Mouse (Mus musculus): Measurements from ENCODE around the gene 4921504E06Rik. TPM values are rescaled to one million over a fixed set of nuclear protein-coding genes. Genes with fewer than 3 reads are reported as not detected.

Gene 4921504E06Rik
- total and polyA plus RNA-seq, 2 experiments from 2014 or later, result not detected

DNA sequence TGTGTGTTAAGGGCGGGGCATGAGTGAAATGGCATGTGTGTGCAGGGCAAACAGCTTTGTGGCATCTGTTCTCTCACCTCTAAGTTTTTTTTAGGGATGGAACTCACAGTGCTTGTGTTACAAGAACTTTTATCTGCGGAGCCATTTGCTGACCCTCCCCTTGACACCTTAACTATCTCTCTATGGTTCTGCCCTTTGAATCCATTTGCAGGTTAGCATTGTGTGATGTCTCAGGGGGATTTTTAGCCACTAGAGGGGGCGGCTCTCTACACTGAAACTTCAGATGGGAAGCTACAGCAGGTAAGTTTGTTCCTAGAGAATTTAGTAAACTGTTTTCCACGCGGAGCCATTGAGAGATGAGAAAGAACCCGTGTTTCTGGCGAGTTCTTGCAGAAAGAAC lies 32.1 kb downstream of the 4921504E06Rik start:
- 19% methylated on average over 7 of the region's 7 CpGs for WGBS
- H3K4me3 ChIP-seq (ENCODE audit: low read depth, low read length), result no peak overlapping the region
- H3K4me2 ChIP-seq (ENCODE audit: low read depth, low read length), result no peak overlapping the region
- H3K27me3 ChIP-seq (ENCODE audit: control insufficient read depth, insufficient read depth, low read length), result 0 out of 2 replicates have a peak, but pooled peaks cover 3% of the 10 kb centered on the region
- no peak overlapping the region for H3K9ac ChIP-seq (replicated peaks; ENCODE audit: low read depth, low read length)
- H3K4me1 ChIP-seq (ENCODE audit: control insufficient read depth, insufficient read depth), result no peaks in the 10 kb centered on the region
- no peak for TF ChIP-seq EP300 (IDR thresholded peaks at IDR 0.05; ENCODE audit: low read depth)
- TF ChIP-seq CTCF (IDR thresholded peaks at IDR 0.05; ENCODE audit: low read depth), result peak; percentile 51
- H3K9me3 ChIP-seq (replicated peaks; ENCODE audit: control insufficient read depth, low read length), result no peaks in the 10 kb centered on the region
- peak; percentile 15 for DNase-seq (ENCODE audit: low spot score)
- H3K27ac ChIP-seq (ENCODE audit: low read depth), result no peak overlapping the region
- H3K36me3 ChIP-seq (replicated peaks; ENCODE audit: control insufficient read depth, insufficient read depth, low read length), result no peaks in the 10 kb centered on the region
- ATAC-seq (ENCODE audit: insufficient read depth, low read depth), result no peak

DNA sequence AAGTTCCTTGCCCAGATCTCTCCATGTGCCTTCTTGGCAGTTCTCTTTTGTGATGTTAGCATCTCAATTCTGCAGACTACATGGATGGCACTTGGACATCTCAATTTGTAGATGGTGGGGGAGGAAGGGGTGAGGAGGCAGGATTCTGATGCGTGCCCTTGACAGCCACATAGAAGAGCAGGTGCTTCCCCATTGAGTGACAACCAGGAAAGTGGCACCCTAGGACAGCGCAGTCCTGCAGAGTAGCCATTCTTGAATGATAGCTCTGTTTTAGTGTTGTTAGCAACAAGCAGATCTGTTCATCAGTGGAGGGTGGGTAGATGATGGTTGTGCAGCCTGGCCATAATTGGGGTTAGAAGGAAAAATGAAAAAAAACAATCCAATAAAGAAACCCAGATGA lies 33.1 kb downstream of the 4921504E06Rik start:
- ATAC-seq (ENCODE audit: insufficient read depth, low read depth) (no peak), DNase-seq (ENCODE audit: low spot score) (no peak)
- H3K36me3 ChIP-seq (replicated peaks; ENCODE audit: control insufficient read depth, insufficient read depth, low read length), result no peaks in the 10 kb centered on the region
- H3K4me1 ChIP-seq (ENCODE audit: control insufficient read depth, insufficient read depth), result no peaks in the 10 kb centered on the region
- no peaks in the 10 kb centered on the region for H3K9me3 ChIP-seq (replicated peaks; ENCODE audit: control insufficient read depth, low read length)
- H3K4me3 ChIP-seq (ENCODE audit: low read depth, low read length), result no peak overlapping the region
- WGBS, result 88% methylated on average over 2 of the region's 2 CpGs
- 0 out of 2 replicates have a peak, but pooled peaks cover 3% of the 10 kb centered on the region for H3K27me3 ChIP-seq (ENCODE audit: control insufficient read depth, insufficient read depth, low read length)
- no peak overlapping the region for H3K4me2 ChIP-seq (ENCODE audit: low read depth, low read length)
- H3K9ac ChIP-seq (replicated peaks; ENCODE audit: low read depth, low read length), result no peak overlapping the region
- TF ChIP-seq EP300 (IDR thresholded peaks at IDR 0.05; ENCODE audit: low read depth) (no peak), CTCF (IDR thresholded peaks at IDR 0.05; ENCODE audit: low read depth) (no peak)
- no peak overlapping the region for H3K27ac ChIP-seq (ENCODE audit: low read depth)

DNA sequence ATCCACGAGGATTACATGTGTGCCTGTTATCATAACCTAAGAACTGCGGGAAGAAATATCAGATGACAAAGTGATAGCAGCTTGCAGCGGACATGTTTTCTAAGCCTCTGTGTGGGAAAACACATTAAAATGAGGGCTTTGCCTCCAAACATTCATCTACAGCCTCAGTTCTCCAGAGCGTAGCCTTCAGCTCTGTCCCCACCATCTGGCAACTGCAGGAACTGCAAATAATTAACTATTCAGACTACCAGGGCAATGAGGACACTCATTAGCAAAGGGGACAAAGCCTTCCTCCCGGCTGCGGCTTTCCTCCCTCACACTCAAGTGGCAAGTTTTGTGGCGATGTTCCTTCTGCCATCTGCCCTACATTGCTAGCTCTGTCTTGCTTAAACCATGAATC lies 33.9 kb downstream of the 4921504E06Rik start:
- 4% methylated on average over 7 of the region's 7 CpGs for WGBS
- no peak overlapping the region for H3K27ac ChIP-seq (ENCODE audit: low read depth)
- DNase-seq (ENCODE audit: low spot score), result peak; percentile 28
- H3K9ac ChIP-seq (replicated peaks; ENCODE audit: low read depth, low read length), result no peak overlapping the region
- no peaks in the 10 kb centered on the region for H3K36me3 ChIP-seq (replicated peaks; ENCODE audit: control insufficient read depth, insufficient read depth, low read length)
- no peaks in the 10 kb centered on the region for H3K4me1 ChIP-seq (ENCODE audit: control insufficient read depth, insufficient read depth)
- H3K4me3 ChIP-seq (ENCODE audit: low read depth, low read length), result no peak overlapping the region
- H3K9me3 ChIP-seq (replicated peaks; ENCODE audit: control insufficient read depth, low read length), result no peaks in the 10 kb centered on the region
- ATAC-seq (ENCODE audit: insufficient read depth, low read depth), result no peak
- 0 out of 2 replicates have a peak, but pooled peaks cover 3% of the 10 kb centered on the region for H3K27me3 ChIP-seq (ENCODE audit: control insufficient read depth, insufficient read depth, low read length)
- H3K4me2 ChIP-seq (ENCODE audit: low read depth, low read length), result no peak overlapping the region
- TF ChIP-seq CTCF (IDR thresholded peaks at IDR 0.05; ENCODE audit: low read depth) (peak; percentile 70), EP300 (IDR thresholded peaks at IDR 0.05; ENCODE audit: low read depth) (no peak)

- Histone ChIP-seq H3K4me3 (ENCODE audit: low read depth, low read length) (no peak overlapping the region), H3K4me1 (ENCODE audit: control insufficient read depth, insufficient read depth) (no peaks in the 10 kb centered on the region), H3K27ac (ENCODE audit: low read depth) (no peak overlapping the region), H3K4me2 (ENCODE audit: low read depth, low read length) (no peak overlapping the region), H3K27me3 (ENCODE audit: control insufficient read depth, insufficient read depth, low read length) (0 out of 2 replicates have a peak, but pooled peaks cover 3% of the 10 kb centered on the region), H3K9me3 (replicated peaks; ENCODE audit: control insufficient read depth, low read length) (no peaks in the 10 kb centered on the region), H3K9ac (replicated peaks; ENCODE audit: low read depth, low read length) (no peak overlapping the region), H3K36me3 (replicated peaks; ENCODE audit: control insufficient read depth, insufficient read depth, low read length) (no peaks in the 10 kb centered on the region)
- DNase-seq (ENCODE audit: low spot score) (no peak), ATAC-seq (ENCODE audit: insufficient read depth, low read depth) (no peak)
- WGBS, result 54% methylated on average over 13 of the region's 13 CpGs
- TF ChIP-seq CTCF (IDR thresholded peaks at IDR 0.05; ENCODE audit: low read depth) (no peak), EP300 (IDR thresholded peaks at IDR 0.05; ENCODE audit: low read depth) (no peak)
Observed at GRCm38 (mm10) chr2:19517952-19518351, 35.8 kb downstream of the 4921504E06Rik start.

DNA sequence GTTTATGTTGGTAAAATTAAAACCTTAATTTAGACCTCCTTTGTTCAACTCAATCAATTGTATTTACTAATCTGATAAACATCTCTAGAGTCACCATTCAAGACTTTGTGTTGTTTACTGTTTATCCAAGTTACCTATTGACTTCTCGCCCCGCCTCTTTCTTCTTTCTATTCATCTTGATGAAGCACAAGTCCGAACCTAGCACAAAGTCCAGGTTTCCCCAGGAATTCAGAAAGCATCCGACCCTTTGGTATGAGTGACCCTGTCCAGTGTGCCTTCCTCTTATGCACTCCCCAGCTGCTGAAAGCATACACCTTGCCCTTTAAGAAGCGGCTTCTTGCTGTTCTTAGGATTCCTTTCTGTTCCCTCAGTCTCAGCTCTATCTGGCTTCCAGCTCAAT lies 41.3 kb downstream of the 4921504E06Rik start:
- Histone ChIP-seq H3K9me3 (replicated peaks; ENCODE audit: control insufficient read depth, low read length) (no peaks in the 10 kb centered on the region), H3K4me1 (ENCODE audit: control insufficient read depth, insufficient read depth) (no peaks in the 10 kb centered on the region), H3K9ac (replicated peaks; ENCODE audit: low read depth, low read length) (no peak overlapping the region), H3K27ac (ENCODE audit: low read depth) (no peak overlapping the region), H3K4me2 (ENCODE audit: low read depth, low read length) (no peak overlapping the region), H3K4me3 (ENCODE audit: low read depth, low read length) (no peak overlapping the region), H3K27me3 (ENCODE audit: control insufficient read depth, insufficient read depth, low read length) (no peaks in the 10 kb centered on the region), H3K36me3 (replicated peaks; ENCODE audit: control insufficient read depth, insufficient read depth, low read length) (no peaks in the 10 kb centered on the region)
- DNase-seq (ENCODE audit: low spot score) (no peak), ATAC-seq (ENCODE audit: insufficient read depth, low read depth) (no peak)
- 66% methylated on average over 5 of the region's 5 CpGs for WGBS
- TF ChIP-seq CTCF (IDR thresholded peaks at IDR 0.05; ENCODE audit: low read depth) (no peak), EP300 (IDR thresholded peaks at IDR 0.05; ENCODE audit: low read depth) (no peak)

- Histone ChIP-seq H3K27me3 (ENCODE audit: control insufficient read depth, insufficient read depth, low read length) (no peaks in the 10 kb centered on the region), H3K4me3 (ENCODE audit: low read depth, low read length) (no peak overlapping the region), H3K9me3 (replicated peaks; ENCODE audit: control insufficient read depth, low read length) (no peaks in the 10 kb centered on the region), H3K36me3 (replicated peaks; ENCODE audit: control insufficient read depth, insufficient read depth, low read length) (no peaks in the 10 kb centered on the region), H3K9ac (replicated peaks; ENCODE audit: low read depth, low read length) (no peak overlapping the region), H3K27ac (ENCODE audit: low read depth) (no peak overlapping the region), H3K4me2 (ENCODE audit: low read depth, low read length) (no peak overlapping the region), H3K4me1 (ENCODE audit: control insufficient read depth, insufficient read depth) (no peaks in the 10 kb centered on the region)
- DNase-seq (ENCODE audit: low spot score) (no peak), ATAC-seq (ENCODE audit: insufficient read depth, low read depth) (no peak)
- WGBS, result 45% methylated on average over 5 of the region's 5 CpGs
- no peak for TF ChIP-seq EP300 (IDR thresholded peaks at IDR 0.05; ENCODE audit: low read depth)
- TF ChIP-seq CTCF (IDR thresholded peaks at IDR 0.05; ENCODE audit: low read depth), result no peak
Observed at GRCm38 (mm10) chr2:19511032-19511431, 42.7 kb downstream of the 4921504E06Rik start.

All from heart, postnatal 0 days (tissue).